Mouse (Mus musculus): ENCODE results near the gene Ccdc70.

DNA sequence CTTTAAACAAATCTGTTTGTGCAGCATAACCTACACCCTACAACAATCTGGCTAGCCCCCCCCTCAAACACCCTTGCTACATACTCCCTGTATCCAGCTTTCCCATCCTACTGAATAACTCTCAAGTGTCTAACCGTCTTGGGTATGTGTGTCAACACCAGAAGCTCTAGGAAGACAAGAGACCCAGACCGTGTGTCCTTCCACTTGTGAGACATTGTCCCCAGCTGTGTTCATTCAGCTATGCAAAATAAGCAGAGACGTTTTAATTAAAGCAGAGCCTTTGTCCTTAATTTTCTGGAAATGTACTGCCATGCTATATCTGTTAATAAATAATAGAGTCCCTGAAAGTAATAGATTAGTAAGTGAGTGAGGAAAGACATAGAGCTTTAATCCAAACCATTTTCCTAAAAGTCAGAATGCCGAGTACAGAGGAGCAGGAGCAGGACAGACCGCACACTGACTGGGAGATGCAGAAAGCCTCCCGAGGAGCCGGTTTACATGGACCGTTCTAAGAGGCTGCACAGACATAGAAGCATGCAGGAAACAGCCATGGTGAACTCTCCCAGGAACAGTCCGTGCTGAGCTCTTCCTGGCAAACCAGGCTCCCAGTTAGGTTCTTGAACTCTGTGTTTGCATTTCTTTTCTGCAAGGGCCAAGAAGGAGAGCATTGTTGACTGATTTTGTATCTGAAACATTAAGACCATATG lies 22.1 kb upstream of the Ccdc70 start:
- TF ChIP-seq CTCF (IDR thresholded peaks at IDR 0.05; ENCODE audit: control insufficient read depth, insufficient read depth, low read length) (no peak), POLR2A (IDR thresholded peaks at IDR 0.05; ENCODE audit: borderline replicate concordance, control insufficient read depth, low read depth, low read length) (no peak)

All from bone marrow, adult 2 months (tissue).